Mouse (Mus musculus) heart, postnatal 14 days (tissue): ENCODE measurements around the gene Sft2d1. TPM values are rescaled to one million over a fixed set of nuclear protein-coding genes. Genes with fewer than 3 reads are reported as not detected.
A peak's percentile ranks its signal among the peaks of the same experiment; 100 is the strongest.

Experiments
- DNase-seq, 2 experiments: peaks; one replicate each; pipeline ENCODE4 v3.0.0; 2021 to 2022
- intact Hi-C: fragments of 180-260 bp; cut with DNase I; formaldehyde crosslinking; loops from one replicate; pipeline ENCODE4 v1.15.1; 2025
- total RNA-seq, 2 experiments: library from RNA; stranded (reverse); gene quantifications; 2 replicates each; pipeline ENCODE4 v1.2.3; 2021

Sft2d1 gene
- total RNA-seq, 2 experiments from 2014 or later = 16.7 to 21.2 TPM

- no peak for DNase-seq
- intact Hi-C loops = no loop called here
Measured at GRCm38 (mm10) chr17:8348941-8349340, 38.0 kb downstream of the Sft2d1 start.

GRCm38 (mm10) chr17:8351088-8351487 is 40.2 kb downstream of the Sft2d1 start:
- DNase-seq = no peak
- intact Hi-C loops = no loop called here

- intact Hi-C loops = no loop called here
- DNase-seq = no peak
Measured at GRCm38 (mm10) chr17:8355692-8356091, 44.8 kb downstream of the Sft2d1 start, which contains the start of gene T2. T2 (plus strand) TSS chr17:8355992.

- DNase-seq = no peak
- intact Hi-C loops = no loop called here
Measured at GRCm38 (mm10) chr17:8357498-8357897, 46.6 kb downstream of the Sft2d1 start.

- intact Hi-C loops = no loop called here
- no peak for DNase-seq
Measured at GRCm38 (mm10) chr17:8360876-8361275, 50.0 kb downstream of the Sft2d1 start.

GRCm38 (mm10) chr17:8361281-8362103 is 50.6 kb downstream of the Sft2d1 start:
- DNase-seq = no peak
- intact Hi-C loops = no loop called here

- no peak for DNase-seq
- intact Hi-C loops = loop anchor here (5.0 kb wide), 1 partner anchor 90 kb away; no protein-coding TSS in a partner anchor
Measured at GRCm38 (mm10) chr17:8367514-8368480, 56.9 kb downstream of the Sft2d1 start.

DNA sequence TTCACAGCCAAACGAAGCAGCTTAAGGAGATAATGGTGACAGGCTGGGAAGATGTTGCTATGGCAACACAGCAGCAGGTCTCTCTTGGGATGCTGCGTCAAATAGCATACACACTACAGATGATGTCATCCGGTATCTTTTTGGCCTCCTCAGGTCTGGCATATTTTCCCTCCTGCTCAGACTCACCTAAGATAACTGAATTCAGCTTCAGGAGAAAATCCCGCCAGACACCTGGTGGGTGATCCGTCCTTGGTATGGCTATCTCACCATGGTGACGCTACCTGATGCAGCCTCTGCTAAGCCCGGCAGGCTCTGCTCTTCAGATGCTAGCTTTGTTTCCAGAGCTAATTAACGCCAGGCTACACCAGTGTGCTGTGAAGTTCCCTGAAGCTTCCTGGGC is 57.7 kb downstream of the Sft2d1 start:
- DNase-seq = no peak
- intact Hi-C loops = loop anchor here (5.0 kb wide), 1 partner anchor 91 kb away; no protein-coding TSS in a partner anchor

- intact Hi-C loops = loop anchor here (5.0 kb wide), 1 partner anchor 92 kb away; no protein-coding TSS in a partner anchor
- DNase-seq = no peak
Measured at GRCm38 (mm10) chr17:8369171-8369570, 58.3 kb downstream of the Sft2d1 start.

GRCm38 (mm10) chr17:8370634-8371229 is 59.8 kb downstream of the Sft2d1 start:
- no peak for DNase-seq
- intact Hi-C loops = loop anchor here (5.0 kb wide), 1 partner anchor 58 kb away; the partner anchor contains the start of gene Sft2d1

DNA sequence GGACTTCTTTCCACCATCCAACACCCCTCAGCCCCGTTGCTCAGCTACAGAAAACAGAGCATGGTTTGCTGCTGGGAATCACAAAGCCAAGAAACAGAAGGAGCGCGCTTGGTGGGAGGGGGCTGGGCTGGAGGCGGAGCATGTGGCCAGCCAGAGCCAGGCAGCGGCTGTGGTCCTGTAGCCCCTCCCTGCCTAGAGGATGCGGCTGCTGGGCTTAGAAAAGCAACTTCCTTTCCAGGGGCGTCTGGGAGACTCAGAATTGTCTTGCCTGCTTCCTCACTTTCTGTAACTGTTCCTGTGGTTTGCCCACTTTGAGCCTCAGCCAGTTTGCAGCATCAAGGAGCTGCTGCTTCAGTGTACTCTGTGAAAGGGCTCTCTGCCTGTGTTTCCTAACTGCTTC is 60.9 kb downstream of the Sft2d1 start:
- peak; percentile 63 to 64 for DNase-seq
- intact Hi-C loops = loop anchor here (1.0 to 5.0 kb wide), 2 partner anchors 60 to 108 kb away; partner anchors contain the start of gene Sft2d1

- intact Hi-C loops = loop anchor here (1.0 to 5.0 kb wide), 2 partner anchors 60 to 108 kb away; partner anchors contain the start of gene Sft2d1
- DNase-seq = peak; percentile 75 to 83
Measured at GRCm38 (mm10) chr17:8372286-8373046, 61.6 kb downstream of the Sft2d1 start.

Other genes with a start within 250 kb of the Sft2d1 start
- gene Gm49673, start 163.3 kb upstream of the Sft2d1 start, total RNA-seq = under 1 TPM in 1 of 2 experiments, not detected in 1; 0.10 TPM
- gene Rnaset2a, start 163.0 kb upstream of the Sft2d1 start, total RNA-seq = 10 to 100 TPM; 23.6 to 27.0 TPM
- gene Fgfr1op, start 145.6 kb upstream of the Sft2d1 start, total RNA-seq = 10 to 100 TPM; 12.9 to 14.5 TPM
- not detected for gene Ccr6, start 75.1 kb upstream of the Sft2d1 start, total RNA-seq
- gene Mpc1, start 28.2 kb upstream of the Sft2d1 start, total RNA-seq = 100 to 1,000 TPM; 496 to 503 TPM
- under 1 TPM; 0.24 to 0.69 TPM for gene Prr18, start 26.4 kb downstream of the Sft2d1 start, total RNA-seq
- gene T2, start 44.9 kb downstream of the Sft2d1 start, total RNA-seq = under 1 TPM; 0.26 to 0.27 TPM
- gene T, start 123.3 kb downstream of the Sft2d1 start, total RNA-seq = not detected
- gene Pde10a, start 214.3 kb downstream of the Sft2d1 start, total RNA-seq = 1 to 10 TPM; 2.9 to 5.0 TPM